Mouse (Mus musculus) liver, postnatal 0 days (tissue): ENCODE measurements around the gene BC030870. TPM values are rescaled to one million over a fixed set of nuclear protein-coding genes. Genes with fewer than 3 reads are reported as not detected.

ENCODE experiments used
- ATAC-seq: fragments of 200-750 bp; cut with Nextera tagmentation; 2 replicates; pipeline ENCODE4 v1.8.0; 2017; ENCODE audit warnings: mild to moderate bottlenecking, moderate library complexity
- DNase-seq: peaks from one replicate; pipeline ENCODE4 v3.0.0-alpha.2; 2016
- H3K27ac ChIP-seq: fragments of 300-500 bp; sonication (generic); 2 replicates; pipeline ENCODE4 v1.5.1; 2014; ENCODE audit warnings: antibody characterized with exemption, moderate library complexity, mild to moderate bottlenecking, low read depth
- H3K27me3 ChIP-seq: fragments of 300-500 bp; sonication (generic); 2 replicates; pipeline ENCODE4 v1.6.1; 2014; ENCODE audit warnings: low read length, control low read depth, mixed read lengths; ENCODE audit not compliant: insufficient read depth
- H3K36me3 ChIP-seq: fragments of 300-500 bp; sonication (generic); replicated peaks from 2 replicates; pipeline ENCODE4 v1.6.1; 2014; ENCODE audit warnings: mild to moderate bottlenecking, control low read depth, low read length, moderate library complexity, mixed read lengths; ENCODE audit not compliant: insufficient read depth
- H3K4me1 ChIP-seq: fragments of 300-500 bp; sonication (generic); 2 replicates; pipeline ENCODE4 v1.6.1; 2014; ENCODE audit warnings: antibody characterized with exemption, mild to moderate bottlenecking, control low read depth; ENCODE audit not compliant: insufficient read depth
- H3K4me2 ChIP-seq: fragments of 300-500 bp; sonication (generic); 2 replicates; pipeline ENCODE4 v1.6.1; 2014; ENCODE audit warnings: low read depth, mild to moderate bottlenecking, low read length, moderate library complexity, mixed read lengths
- H3K4me3 ChIP-seq: fragments of 300-500 bp; sonication (generic); 2 replicates; pipeline ENCODE4 v1.5.1; 2014; ENCODE audit warnings: low read depth, low read length
- H3K9ac ChIP-seq: fragments of 300-500 bp; sonication (generic); replicated peaks from 2 replicates; pipeline ENCODE4 v1.6.1; 2014; ENCODE audit warnings: mild to moderate bottlenecking, moderate library complexity
- H3K9me3 ChIP-seq: fragments of 300-500 bp; sonication (generic); 2 replicates; pipeline ENCODE4 v1.6.1; 2016; ENCODE audit warnings: mild to moderate bottlenecking, control low read depth, low read length, mixed read lengths
- CTCF ChIP-seq: sonication (generic); IDR thresholded peaks from 2 replicates; pipeline ENCODE4 v1.5.1; 2016; ENCODE audit warnings: antibody characterized with exemption, low read depth
- EP300 ChIP-seq: IDR thresholded peaks from 2 replicates; pipeline ENCODE4 v1.6.1; 2016; ENCODE audit warnings: antibody characterized with exemption, low read depth, mild to moderate bottlenecking
- WGBS: fragments of 180-500 bp; shearing (Covaris S2); extraction: QIAGEN DNeasy Blood & Tissue Kit; methylation state at CpG from one replicate; pipeline ENCODE4 v1.1.7; 2014; ENCODE audit not compliant: insufficient replicate concordance; 5-methylcytosine and 5-hydroxymethylcytosine counted together
- polyA plus RNA-seq: library from polyadenylated mRNA; unstranded; fragments of >200 nt; fragmentation: Nextera tagmentation; extraction: Ambion mirVana; gene quantifications from 2 replicates; pipeline ENCODE4 v1.2.1, GENCODE M21; 2015

Gene BC030870
- polyA plus RNA-seq, 1 experiment from 2014 or later, result 0.20 TPM

- Histone ChIP-seq H3K9ac (no peak overlapping the region), H3K9me3 (no peaks in the 10 kb centered on the region), H3K4me3 (no peak overlapping the region), H3K4me2 (no peak overlapping the region), H3K4me1 (no peaks in the 10 kb centered on the region), H3K27ac (no peak overlapping the region), H3K36me3 (no peaks in the 10 kb centered on the region), H3K27me3 (no peaks in the 10 kb centered on the region)
- no peak for TF ChIP-seq CTCF
- no peak for TF ChIP-seq EP300
- WGBS, result 84% methylated on average over 12 of the region's 12 CpGs
- no peak for ATAC-seq
- DNase-seq, result no peak
Measured at GRCm38 (mm10) chr8:65088120-65088519, 41.2 kb downstream of the BC030870 start.

- H3K36me3 ChIP-seq, result no peaks in the 10 kb centered on the region
- TF ChIP-seq CTCF (no peak), EP300 (no peak)
- H3K27ac ChIP-seq, result no peak overlapping the region
- no peak for DNase-seq
- no peak overlapping the region for H3K4me3 ChIP-seq
- no peaks in the 10 kb centered on the region for H3K9me3 ChIP-seq
- no peak for ATAC-seq
- no peak overlapping the region for H3K9ac ChIP-seq
- no peaks in the 10 kb centered on the region for H3K4me1 ChIP-seq
- 65% methylated on average over 8 of the region's 8 CpGs for WGBS
- no peak overlapping the region for H3K4me2 ChIP-seq
- no peaks in the 10 kb centered on the region for H3K27me3 ChIP-seq
Measured at GRCm38 (mm10) chr8:65087711-65088110, 41.7 kb downstream of the BC030870 start.

- no peaks in the 10 kb centered on the region for H3K36me3 ChIP-seq
- 64% methylated on average over 2 of the region's 2 CpGs for WGBS
- H3K4me1 ChIP-seq, result no peaks in the 10 kb centered on the region
- H3K4me2 ChIP-seq, result no peak overlapping the region
- ATAC-seq (no peak), DNase-seq (no peak)
- no peak overlapping the region for H3K9ac ChIP-seq
- TF ChIP-seq EP300 (no peak), CTCF (peak; percentile 24; the same call in 1 of the 2 replicates)
- H3K27me3 ChIP-seq, result no peaks in the 10 kb centered on the region
- no peak overlapping the region for H3K27ac ChIP-seq
- H3K4me3 ChIP-seq, result no peak overlapping the region
- no peaks in the 10 kb centered on the region for H3K9me3 ChIP-seq
Measured at GRCm38 (mm10) chr8:65085680-65086079, 43.7 kb downstream of the BC030870 start.

- no peaks in the 10 kb centered on the region for H3K9me3 ChIP-seq
- DNase-seq (no peak), ATAC-seq (no peak)
- no peak overlapping the region for H3K4me3 ChIP-seq
- 48% methylated on average over 9 of the region's 9 CpGs for WGBS
- no peak for TF ChIP-seq EP300
- TF ChIP-seq CTCF, result no peak
- H3K9ac ChIP-seq, result no peak overlapping the region
- no peaks in the 10 kb centered on the region for H3K36me3 ChIP-seq
- no peaks in the 10 kb centered on the region for H3K4me1 ChIP-seq
- no peak overlapping the region for H3K27ac ChIP-seq
- H3K4me2 ChIP-seq, result no peak overlapping the region
- no peaks in the 10 kb centered on the region for H3K27me3 ChIP-seq
Measured at GRCm38 (mm10) chr8:65080731-65081130, 48.6 kb downstream of the BC030870 start.

GRCm38 (mm10) chr8:65074733-65075132 is 54.6 kb downstream of the BC030870 start, which contains the start of gene Gm10663:
Gm10663 (plus strand) TSS chr8:65075033.
- Histone ChIP-seq H3K4me3 (no peak within 1 kb of the TSS), H3K36me3 (no peaks in the 10 kb centered on the region), H3K27me3 (no peaks in the 10 kb centered on the region), H3K27ac (no peak within 1 kb of the TSS), H3K9ac (no peak within 1 kb of the TSS), H3K4me2 (no peak within 1 kb of the TSS), H3K9me3 (no peaks in the 10 kb centered on the region), H3K4me1 (no peaks in the 10 kb centered on the region)
- DNase-seq, result no peak
- ATAC-seq, result no peak
- WGBS, result 80% methylated on average over 2 of the region's 2 CpGs
- no peak for TF ChIP-seq EP300
- TF ChIP-seq CTCF, result no peak

- Histone ChIP-seq H3K36me3 (no peaks in the 10 kb centered on the region), H3K9ac (no peak overlapping the region), H3K4me2 (no peak overlapping the region), H3K4me3 (no peak overlapping the region), H3K27ac (no peak overlapping the region), H3K9me3 (no peaks in the 10 kb centered on the region), H3K4me1 (no peaks in the 10 kb centered on the region), H3K27me3 (no peaks in the 10 kb centered on the region)
- ATAC-seq, result no peak
- DNase-seq, result no peak
- WGBS, result 72% methylated on average over 4 of the region's 4 CpGs
- TF ChIP-seq EP300 (no peak), CTCF (no peak)
Measured at GRCm38 (mm10) chr8:65070996-65071395, 58.4 kb downstream of the BC030870 start.

- no peaks in the 10 kb centered on the region for H3K9me3 ChIP-seq
Measured at GRCm38 (mm10) chr8:65068473-65068819, 60.9 kb downstream of the BC030870 start.

More at GRCm38 (mm10) chr8:65068473-65068819, 60.9 kb downstream of the BC030870 start:
- no peak for TF ChIP-seq CTCF
- no peak for TF ChIP-seq EP300
- ATAC-seq, result no peak
- H3K9ac ChIP-seq, result no peak overlapping the region
- H3K4me2 ChIP-seq, result no peak overlapping the region
- no peak for DNase-seq
- no peaks in the 10 kb centered on the region for H3K36me3 ChIP-seq
- no peak overlapping the region for H3K4me3 ChIP-seq
- no peaks in the 10 kb centered on the region for H3K4me1 ChIP-seq
- WGBS, result 75% methylated on average over 4 of the region's 4 CpGs
- no peak overlapping the region for H3K27ac ChIP-seq
- no peaks in the 10 kb centered on the region for H3K27me3 ChIP-seq
